Mouse (Mus musculus): ENCODE measurements around the gene Ankrd22. TPM values are rescaled to one million over a fixed set of nuclear protein-coding genes. Genes with fewer than 3 reads are reported as not detected.

Gene Ankrd22
- total RNA-seq, 2 experiments from 2014 or later: 8.0 to 17.5 TPM

- no peak for ATAC-seq (replicated peaks; ENCODE audit: low FRiP score, poor library complexity, severe bottlenecking)
These were observed 21.0 kb upstream of the Ankrd22 start for GRCm38 (mm10) chr19:34186845-34187244.

GRCm38 (mm10) chr19:34182490-34182889 lies 16.6 kb upstream of the Ankrd22 start:
- no peak for ATAC-seq (replicated peaks; ENCODE audit: low FRiP score, poor library complexity, severe bottlenecking)

- no peak for ATAC-seq (replicated peaks; ENCODE audit: low FRiP score, poor library complexity, severe bottlenecking)
These were observed 15.4 kb upstream of the Ankrd22 start for GRCm38 (mm10) chr19:34181234-34181633.

GRCm38 (mm10) chr19:34180316-34180715 lies 14.5 kb upstream of the Ankrd22 start:
- no peak for ATAC-seq (replicated peaks; ENCODE audit: low FRiP score, poor library complexity, severe bottlenecking)

- ATAC-seq (replicated peaks; ENCODE audit: low FRiP score, poor library complexity, severe bottlenecking): no peak
These were observed 13.3 kb upstream of the Ankrd22 start for GRCm38 (mm10) chr19:34179136-34179535.

- no peak for ATAC-seq (replicated peaks; ENCODE audit: low FRiP score, poor library complexity, severe bottlenecking)
These were observed 8.2 kb upstream of the Ankrd22 start for GRCm38 (mm10) chr19:34174004-34174403.

GRCm38 (mm10) chr19:34171167-34171566 lies 5.3 kb upstream of the Ankrd22 start:
- no peak for ATAC-seq (replicated peaks; ENCODE audit: low FRiP score, poor library complexity, severe bottlenecking)

DNA sequence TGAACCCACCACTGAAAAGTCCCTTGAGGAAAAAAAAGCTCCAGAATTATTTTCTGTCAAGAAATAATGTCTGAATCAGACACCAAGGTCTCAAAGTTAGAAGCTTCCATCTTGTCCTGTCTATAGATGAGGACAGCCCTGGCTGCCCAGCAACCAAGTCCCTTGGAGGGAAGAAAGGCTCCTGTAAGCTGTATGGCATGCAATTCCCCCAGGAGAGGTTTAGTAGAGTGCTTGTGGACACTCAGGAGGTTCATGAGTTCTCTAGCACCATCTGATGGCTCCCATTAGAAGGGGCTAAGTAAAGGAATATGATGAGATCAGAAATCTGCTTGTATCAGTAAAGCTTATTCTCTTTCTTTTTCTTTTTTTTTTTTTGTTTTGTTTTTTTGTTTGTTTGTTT lies 3.3 kb upstream of the Ankrd22 start:
- ATAC-seq (replicated peaks; ENCODE audit: low FRiP score, poor library complexity, severe bottlenecking): no peak

- no peak for ATAC-seq (replicated peaks; ENCODE audit: low FRiP score, poor library complexity, severe bottlenecking)
These were observed 2.2 kb upstream of the Ankrd22 start for GRCm38 (mm10) chr19:34167896-34168661.

GRCm38 (mm10) chr19:34166386-34166785 lies 533 bp upstream of the Ankrd22 start:
- ATAC-seq (replicated peaks; ENCODE audit: low FRiP score, poor library complexity, severe bottlenecking): no peak

DNA sequence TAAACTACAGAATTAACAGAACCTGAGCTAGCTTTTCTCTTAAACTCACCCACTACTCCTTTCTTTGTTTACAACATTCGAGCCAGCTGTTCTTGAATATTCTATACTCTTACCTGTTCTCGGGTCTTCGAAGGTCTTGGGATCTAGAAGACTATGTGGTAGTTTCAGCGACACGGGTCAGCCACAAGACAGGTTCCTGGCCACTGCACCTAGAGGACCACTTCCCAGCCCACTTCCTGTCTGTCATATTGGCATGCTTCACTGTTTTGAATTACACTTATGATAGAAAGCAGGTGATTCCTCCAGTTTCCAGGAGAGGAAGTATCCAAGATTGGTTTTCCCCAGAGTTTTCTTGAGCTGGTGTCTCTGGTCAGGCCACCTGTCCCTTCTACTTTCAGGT lies 3.2 kb downstream of the Ankrd22 start:
- ATAC-seq (replicated peaks; ENCODE audit: low FRiP score, poor library complexity, severe bottlenecking): no peak

DNA sequence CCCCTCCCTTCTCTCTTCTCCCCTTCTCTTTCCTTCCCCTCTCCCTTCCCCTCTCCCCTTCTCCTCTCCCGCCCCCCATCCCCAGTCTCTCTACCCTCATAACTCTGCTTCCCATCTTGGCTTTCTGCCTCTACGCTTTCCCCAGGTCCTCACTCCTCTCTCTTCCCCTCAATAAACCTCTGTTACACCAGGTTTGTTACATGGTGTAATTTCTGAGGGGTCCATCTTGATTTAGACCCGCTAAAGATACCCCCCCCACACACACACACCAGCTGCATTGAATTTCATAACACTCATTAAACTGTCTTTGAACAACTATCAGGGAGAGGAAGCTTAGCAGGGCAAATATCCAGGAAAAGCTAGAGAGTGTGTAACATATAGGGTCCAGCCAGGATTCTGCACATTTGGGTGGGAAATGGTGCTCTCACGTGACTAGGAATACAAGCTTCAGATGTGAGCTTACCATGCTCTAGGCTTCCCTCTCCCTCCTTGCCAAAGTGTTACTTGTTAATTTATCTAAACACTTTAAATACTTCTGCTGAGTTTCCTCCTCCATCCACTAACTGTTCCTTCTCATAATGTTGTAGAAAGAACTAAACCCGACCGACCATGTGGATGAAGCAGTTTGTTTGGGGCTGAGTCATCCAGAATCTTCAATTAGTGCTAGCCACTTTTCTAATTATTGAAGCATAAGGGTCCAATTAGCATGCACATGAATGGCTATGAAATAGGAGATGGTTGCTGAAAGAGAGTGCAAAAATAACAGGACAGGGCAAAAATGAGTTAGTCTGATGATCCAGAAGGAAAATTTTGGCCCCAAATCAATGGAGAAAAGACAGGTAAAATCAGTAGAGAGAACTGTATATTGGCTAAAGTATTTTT lies 12.3 kb downstream of the Ankrd22 start:
- no peak for ATAC-seq (replicated peaks; ENCODE audit: low FRiP score, poor library complexity, severe bottlenecking)

GRCm38 (mm10) chr19:34151909-34152308 lies 13.9 kb downstream of the Ankrd22 start:
- no peak for ATAC-seq (replicated peaks; ENCODE audit: low FRiP score, poor library complexity, severe bottlenecking)

DNA sequence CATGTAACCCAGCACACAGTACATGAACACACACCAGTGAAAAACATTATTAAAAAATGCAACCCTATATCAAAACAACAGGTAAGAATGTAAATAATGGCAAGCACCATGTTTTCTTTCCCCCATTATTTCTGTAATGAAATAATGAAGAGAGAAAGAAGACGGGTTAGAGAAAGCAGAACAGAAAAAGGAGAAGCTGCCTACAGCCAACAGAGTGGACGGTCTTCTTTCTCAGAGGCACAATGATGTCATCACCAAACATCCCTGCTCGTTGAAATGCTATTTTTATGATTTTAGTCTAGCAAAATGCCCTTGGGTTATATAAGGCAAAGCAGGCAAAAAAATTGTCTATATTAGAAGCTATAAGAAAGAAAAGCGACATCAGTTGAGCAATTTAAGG lies 17.4 kb downstream of the Ankrd22 start:
- ATAC-seq (replicated peaks; ENCODE audit: low FRiP score, poor library complexity, severe bottlenecking): no peak

DNA sequence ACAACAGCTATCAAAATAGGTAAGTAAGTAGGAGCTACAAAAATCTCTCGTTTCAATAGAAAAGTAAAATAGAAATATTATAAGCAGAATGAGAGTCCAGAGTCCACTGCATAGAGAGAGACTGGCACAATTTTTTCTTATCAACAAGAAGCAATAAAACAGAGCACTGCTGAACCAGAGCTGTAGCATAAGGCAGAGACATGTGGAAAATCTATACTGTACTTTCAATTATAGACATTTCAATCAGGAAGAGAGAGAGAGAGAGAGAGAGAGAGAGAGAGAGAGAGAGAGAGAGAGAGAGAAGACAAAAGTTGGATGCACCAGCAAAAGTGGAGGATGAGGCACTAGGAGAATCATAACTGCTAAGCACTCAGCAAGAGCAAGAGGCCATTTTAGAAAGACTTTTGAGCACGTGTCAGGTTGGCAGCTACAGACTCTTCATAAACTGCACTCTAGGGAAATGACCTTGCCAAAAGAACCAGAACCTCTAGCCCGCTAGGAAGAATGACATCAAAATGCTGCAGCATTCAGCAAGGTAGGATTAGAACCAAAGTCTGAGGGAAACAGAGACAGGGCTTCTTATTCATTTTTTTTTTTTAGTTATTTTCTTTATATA lies 26.3 kb downstream of the Ankrd22 start:
- ATAC-seq (replicated peaks; ENCODE audit: low FRiP score, poor library complexity, severe bottlenecking): no peak

GRCm38 (mm10) chr19:34138720-34139430 lies 27.0 kb downstream of the Ankrd22 start:
- no peak for ATAC-seq (replicated peaks; ENCODE audit: low FRiP score, poor library complexity, severe bottlenecking)

DNA sequence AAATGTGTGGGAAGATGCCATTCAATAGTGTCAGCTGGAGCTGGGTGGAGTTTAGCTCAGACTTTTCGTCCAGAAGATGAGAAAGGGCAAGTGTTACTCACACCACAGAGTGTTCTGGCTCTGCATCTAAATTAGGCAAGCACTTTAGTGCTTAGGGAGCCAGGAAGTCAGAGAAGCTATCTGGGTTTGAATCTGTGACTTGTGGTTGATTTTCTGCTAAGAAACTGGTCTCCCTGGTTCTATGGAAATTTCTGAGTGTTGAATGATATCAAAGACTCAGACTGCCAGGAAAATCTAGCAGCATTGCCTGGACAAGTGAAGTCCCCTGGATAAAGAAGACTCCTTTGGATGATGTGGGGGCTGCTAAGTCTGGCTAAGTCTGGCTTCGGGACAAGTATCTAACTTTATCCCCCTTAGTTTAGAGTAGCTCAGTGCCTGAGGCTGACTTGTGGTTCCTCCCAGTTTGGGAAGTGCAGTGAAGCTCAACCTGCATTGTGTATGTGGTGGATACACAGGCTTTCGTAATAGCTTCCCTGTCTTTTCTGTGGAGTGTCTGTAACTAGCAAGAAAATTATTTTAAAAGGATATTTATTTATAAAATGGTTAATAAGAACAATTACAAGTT lies 45.6 kb downstream of the Ankrd22 start:
- no peak for ATAC-seq (replicated peaks; ENCODE audit: low FRiP score, poor library complexity, severe bottlenecking)

- no peak for ATAC-seq (replicated peaks; ENCODE audit: low FRiP score, poor library complexity, severe bottlenecking)
These were observed 46.2 kb downstream of the Ankrd22 start for GRCm38 (mm10) chr19:34119653-34120052.

GRCm38 (mm10) chr19:34119102-34119501 lies 46.8 kb downstream of the Ankrd22 start:
- no peak for ATAC-seq (replicated peaks; ENCODE audit: low FRiP score, poor library complexity, severe bottlenecking)

- no peak for ATAC-seq (replicated peaks; ENCODE audit: low FRiP score, poor library complexity, severe bottlenecking)
These were observed 61.0 kb downstream of the Ankrd22 start for GRCm38 (mm10) chr19:34104841-34105240.

Data from erythroblast, adult 5-6 weeks (primary cell).